Mouse (Mus musculus): ENCODE measurements around the gene Ap1m1. TPM values are rescaled to one million over a fixed set of nuclear protein-coding genes. Genes with fewer than 3 reads are reported as not detected.

Ap1m1 gene
- polyA plus RNA-seq, 1 experiment = 97.4 TPM

DNA sequence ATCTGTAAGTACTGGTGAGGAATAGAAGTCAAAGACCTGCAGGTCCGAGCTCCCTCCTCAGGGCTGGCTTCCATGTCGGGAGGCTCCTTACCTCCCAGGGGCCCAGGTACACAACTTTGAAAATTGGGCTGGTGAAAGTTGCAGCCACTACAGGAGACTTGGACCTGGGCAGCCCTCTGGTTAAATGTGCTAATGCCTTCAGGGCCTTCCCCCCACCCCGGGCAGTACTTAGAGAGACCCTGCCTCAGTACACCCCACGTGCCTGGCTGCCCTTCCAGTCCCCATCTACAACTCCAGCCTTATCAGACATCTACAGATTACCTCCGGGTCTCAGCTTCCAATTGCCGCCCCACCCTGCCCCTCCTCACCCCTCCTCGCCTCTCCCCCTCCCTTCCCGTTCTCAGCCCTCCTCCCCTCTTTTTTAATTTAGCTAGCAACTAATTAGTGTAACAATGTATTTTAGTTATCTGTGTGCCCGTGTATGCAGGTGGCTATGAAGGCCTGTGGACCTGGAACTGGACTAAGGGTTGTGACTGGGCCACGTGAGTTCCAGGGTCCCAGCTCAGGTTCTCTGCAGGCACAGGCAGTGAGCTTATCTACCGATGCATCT, 31.3 kb downstream of the Ap1m1 start:
- WGBS = 54% methylated on average over 11 of the region's 11 CpGs
- Histone ChIP-seq H3K36me3 (ENCODE audit: control insufficient read depth, insufficient read depth, low read length) (no peaks in the 10 kb centered on the region), H3K27me3 (ENCODE audit: control insufficient read depth, insufficient read depth, low read length) (no peaks in the 10 kb centered on the region), H3K27ac (ENCODE audit: insufficient read depth, low read length) (peak overlapping the region; percentile 97), H3K4me1 (ENCODE audit: control insufficient read depth, insufficient read depth, insufficient read length) (peaks cover 59% of the 10 kb centered on the region; the same call in 1 of the 2 replicates), H3K4me3 (ENCODE audit: extremely low read depth, insufficient read depth, insufficient read length) (no peak overlapping the region)
- TF ChIP-seq CTCF (IDR thresholded peaks at IDR 0.05; ENCODE audit: extremely low read depth, insufficient read depth, insufficient read length, insufficient replicate concordance) (no peak), POLR2A (IDR thresholded peaks at IDR 0.05; ENCODE audit: low read depth, low read length) (no peak)
- DNase-seq (ENCODE audit: low read depth in 1 of 2, low spot score in 2 of 2) = no peak

DNA sequence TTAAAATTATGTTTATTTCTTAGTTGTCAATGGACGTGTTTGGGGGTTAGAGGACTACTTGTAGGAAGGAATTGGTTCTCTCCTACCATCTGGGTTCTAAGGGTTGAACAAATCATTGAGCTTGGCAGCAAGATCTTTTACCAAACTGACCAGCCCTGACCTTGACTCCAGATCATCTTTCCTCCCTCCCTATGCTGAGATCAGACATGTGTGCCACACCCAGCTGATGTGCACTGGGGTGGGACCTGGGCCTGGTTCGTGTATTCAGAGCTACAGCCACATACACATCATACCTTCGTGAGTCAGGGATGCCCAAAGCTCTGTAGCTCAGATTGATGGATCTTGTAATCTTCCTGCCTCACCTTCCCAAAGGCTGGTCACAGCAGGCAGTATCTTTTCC, 31.9 kb downstream of the Ap1m1 start:
- Histone ChIP-seq H3K4me3 (ENCODE audit: extremely low read depth, insufficient read depth, insufficient read length) (no peak overlapping the region), H3K4me1 (ENCODE audit: control insufficient read depth, insufficient read depth, insufficient read length) (peaks cover 61% of the 10 kb centered on the region; the same call in 1 of the 2 replicates), H3K36me3 (ENCODE audit: control insufficient read depth, insufficient read depth, low read length) (no peaks in the 10 kb centered on the region), H3K27ac (ENCODE audit: insufficient read depth, low read length) (peak overlapping the region; percentile 97), H3K27me3 (ENCODE audit: control insufficient read depth, insufficient read depth, low read length) (no peaks in the 10 kb centered on the region)
- WGBS = 41% methylated on average over 3 of the region's 3 CpGs
- no peak for TF ChIP-seq CTCF (IDR thresholded peaks at IDR 0.05; ENCODE audit: extremely low read depth, insufficient read depth, insufficient read length, insufficient replicate concordance)
- TF ChIP-seq POLR2A (IDR thresholded peaks at IDR 0.05; ENCODE audit: low read depth, low read length) = no peak
- peak in 1 of 2 experiments; percentile 46 for DNase-seq (ENCODE audit: low read depth in 1 of 2, low spot score in 2 of 2)

DNA sequence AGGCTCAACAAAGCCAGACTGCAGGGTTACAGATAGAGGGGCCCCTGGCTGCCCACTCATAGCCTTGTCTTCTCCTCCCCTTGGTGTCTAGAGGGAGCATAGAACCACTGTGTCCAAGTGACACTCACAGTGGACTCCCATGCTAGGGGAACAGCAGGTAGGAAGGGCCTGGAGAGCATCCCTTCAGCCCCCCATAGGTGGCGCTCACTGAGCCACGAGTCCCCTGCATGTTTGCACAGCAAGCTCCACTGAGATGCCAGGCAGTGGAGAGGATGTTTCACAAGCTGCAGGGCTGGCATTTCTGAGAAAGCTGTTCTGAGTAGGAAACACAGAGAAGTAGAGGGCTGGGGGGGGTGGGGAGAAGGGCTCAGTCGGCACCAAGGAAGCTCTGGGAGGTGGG, 32.5 kb downstream of the Ap1m1 start:
- no peaks in the 10 kb centered on the region for H3K36me3 ChIP-seq (ENCODE audit: control insufficient read depth, insufficient read depth, low read length)
- peak overlapping the region; percentile 97 for H3K27ac ChIP-seq (ENCODE audit: insufficient read depth, low read length)
- no peak for TF ChIP-seq POLR2A (IDR thresholded peaks at IDR 0.05; ENCODE audit: low read depth, low read length)
- peak; percentile 81 for TF ChIP-seq CTCF (IDR thresholded peaks at IDR 0.05; ENCODE audit: extremely low read depth, insufficient read depth, insufficient read length, insufficient replicate concordance)
- H3K27me3 ChIP-seq (ENCODE audit: control insufficient read depth, insufficient read depth, low read length) = no peaks in the 10 kb centered on the region
- H3K4me1 ChIP-seq (ENCODE audit: control insufficient read depth, insufficient read depth, insufficient read length) = peaks cover 63% of the 10 kb centered on the region; the same call in 1 of the 2 replicates
- 5% methylated on average over 3 of the region's 3 CpGs for WGBS
- DNase-seq (ENCODE audit: low read depth in 1 of 2, low spot score in 2 of 2) = peak in 1 of 2 experiments; percentile 84
- no peak overlapping the region for H3K4me3 ChIP-seq (ENCODE audit: extremely low read depth, insufficient read depth, insufficient read length)

- Histone ChIP-seq H3K4me3 (ENCODE audit: extremely low read depth, insufficient read depth, insufficient read length) (no peak overlapping the region), H3K27me3 (ENCODE audit: control insufficient read depth, insufficient read depth, low read length) (no peaks in the 10 kb centered on the region), H3K36me3 (ENCODE audit: control insufficient read depth, insufficient read depth, low read length) (no peaks in the 10 kb centered on the region), H3K27ac (ENCODE audit: insufficient read depth, low read length) (peak overlapping the region; percentile 97), H3K4me1 (ENCODE audit: control insufficient read depth, insufficient read depth, insufficient read length) (peaks cover 56% of the 10 kb centered on the region; the same call in 1 of the 2 replicates)
- 84% methylated on average over 1 of the region's 1 CpGs for WGBS
- DNase-seq (ENCODE audit: low read depth in 1 of 2, low spot score in 2 of 2) = peak in 1 of 2 experiments; percentile 32
- no peak for TF ChIP-seq CTCF (IDR thresholded peaks at IDR 0.05; ENCODE audit: extremely low read depth, insufficient read depth, insufficient read length, insufficient replicate concordance)
- no peak for TF ChIP-seq POLR2A (IDR thresholded peaks at IDR 0.05; ENCODE audit: low read depth, low read length)
These were observed 33.4 kb downstream of the Ap1m1 start for GRCm38 (mm10) chr8:72273111-72273770.

DNA sequence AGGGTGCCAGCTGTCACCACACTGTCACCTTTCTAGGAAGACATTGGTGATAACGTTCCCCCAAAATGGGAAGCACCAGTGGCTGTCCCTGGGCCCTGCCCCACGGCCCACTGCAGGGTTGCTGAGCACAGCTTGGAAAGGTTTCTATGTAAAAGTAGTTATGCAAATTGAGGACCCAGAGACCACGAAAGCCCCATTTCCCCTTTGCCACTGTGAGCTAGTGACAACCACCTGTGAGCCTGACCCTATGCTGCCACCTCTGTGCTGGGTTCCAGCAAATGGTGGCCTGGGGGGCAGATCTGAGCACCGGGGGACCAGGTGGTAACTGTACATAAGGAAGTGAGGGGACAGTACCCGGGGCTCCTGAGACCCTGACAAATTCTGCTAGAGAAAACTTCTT, 34.0 kb downstream of the Ap1m1 start:
- WGBS = 12% methylated on average over 5 of the region's 5 CpGs
- peak overlapping the region; percentile 97 for H3K27ac ChIP-seq (ENCODE audit: insufficient read depth, low read length)
- peak; percentile 74 to 78 for DNase-seq (ENCODE audit: low read depth in 1 of 2, low spot score in 2 of 2)
- no peaks in the 10 kb centered on the region for H3K27me3 ChIP-seq (ENCODE audit: control insufficient read depth, insufficient read depth, low read length)
- no peak overlapping the region for H3K4me3 ChIP-seq (ENCODE audit: extremely low read depth, insufficient read depth, insufficient read length)
- TF ChIP-seq POLR2A (IDR thresholded peaks at IDR 0.05; ENCODE audit: low read depth, low read length) (no peak), CTCF (IDR thresholded peaks at IDR 0.05; ENCODE audit: extremely low read depth, insufficient read depth, insufficient read length, insufficient replicate concordance) (no peak)
- H3K36me3 ChIP-seq (ENCODE audit: control insufficient read depth, insufficient read depth, low read length) = no peaks in the 10 kb centered on the region
- H3K4me1 ChIP-seq (ENCODE audit: control insufficient read depth, insufficient read depth, insufficient read length) = peaks cover 52% of the 10 kb centered on the region; the same call in 1 of the 2 replicates

DNA sequence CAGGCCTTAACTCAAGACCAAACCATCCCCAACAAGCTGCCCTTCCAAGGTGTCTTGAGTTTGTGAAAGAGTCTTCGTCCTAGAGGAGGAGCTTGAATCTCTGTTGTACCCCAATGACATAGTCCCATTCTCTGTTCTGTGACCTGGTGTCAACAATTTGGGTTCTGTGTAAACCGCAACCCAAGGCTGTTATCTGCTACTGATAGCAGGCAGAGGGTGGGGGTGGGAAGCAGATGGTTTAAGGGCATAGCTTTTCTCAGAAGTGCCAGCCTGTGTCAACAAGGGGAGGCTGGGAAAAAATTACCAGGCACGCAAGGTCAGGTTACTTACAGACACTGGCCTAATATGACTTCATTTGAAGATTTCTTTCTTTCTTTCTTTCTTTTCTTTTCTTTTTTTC, 37.4 kb downstream of the Ap1m1 start:
- Histone ChIP-seq H3K4me1 (ENCODE audit: control insufficient read depth, insufficient read depth, insufficient read length) (peaks cover 36% of the 10 kb centered on the region; the same call in 1 of the 2 replicates), H3K27ac (ENCODE audit: insufficient read depth, low read length) (no peak overlapping the region), H3K4me3 (ENCODE audit: extremely low read depth, insufficient read depth, insufficient read length) (no peak overlapping the region), H3K27me3 (ENCODE audit: control insufficient read depth, insufficient read depth, low read length) (no peaks in the 10 kb centered on the region), H3K36me3 (ENCODE audit: control insufficient read depth, insufficient read depth, low read length) (no peaks in the 10 kb centered on the region)
- 61% methylated on average over 3 of the region's 3 CpGs for WGBS
- TF ChIP-seq CTCF (IDR thresholded peaks at IDR 0.05; ENCODE audit: extremely low read depth, insufficient read depth, insufficient read length, insufficient replicate concordance) = no peak
- no peak for DNase-seq (ENCODE audit: low read depth in 1 of 2, low spot score in 2 of 2)

DNA sequence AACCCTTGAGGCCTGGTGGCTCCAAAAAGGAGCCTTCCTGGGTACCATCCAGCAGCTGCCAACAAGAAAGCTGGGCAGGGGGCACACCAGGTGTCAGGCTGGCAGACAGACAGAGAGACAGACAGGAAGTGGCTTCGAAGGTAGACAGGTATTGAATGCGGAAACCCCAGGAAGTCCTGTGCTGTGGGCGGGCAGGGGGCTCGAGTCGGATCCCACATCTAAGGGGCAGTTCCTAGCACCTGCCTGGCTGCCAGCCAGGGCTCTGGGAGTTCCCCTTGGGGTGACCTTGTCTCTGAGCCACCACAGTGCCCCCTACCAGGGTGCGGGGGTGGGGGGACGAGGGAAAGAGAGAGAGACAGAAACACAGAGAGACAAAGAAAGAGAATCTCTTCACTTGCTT, 39.3 kb downstream of the Ap1m1 start:
- Histone ChIP-seq H3K27ac (ENCODE audit: insufficient read depth, low read length) (peak overlapping the region; percentile 18; the same call in 1 of the 2 replicates), H3K36me3 (ENCODE audit: control insufficient read depth, insufficient read depth, low read length) (no peaks in the 10 kb centered on the region), H3K4me3 (ENCODE audit: extremely low read depth, insufficient read depth, insufficient read length) (no peak overlapping the region), H3K4me1 (ENCODE audit: control insufficient read depth, insufficient read depth, insufficient read length) (peaks cover 22% of the 10 kb centered on the region; the same call in 1 of the 2 replicates), H3K27me3 (ENCODE audit: control insufficient read depth, insufficient read depth, low read length) (no peaks in the 10 kb centered on the region)
- DNase-seq (ENCODE audit: low read depth in 1 of 2, low spot score in 2 of 2) = peak in 1 of 2 experiments; percentile 62
- no peak for TF ChIP-seq CTCF (IDR thresholded peaks at IDR 0.05; ENCODE audit: extremely low read depth, insufficient read depth, insufficient read length, insufficient replicate concordance)
- TF ChIP-seq POLR2A (IDR thresholded peaks at IDR 0.05; ENCODE audit: low read depth, low read length) = no peak
- 20% methylated on average over 7 of the region's 7 CpGs for WGBS

Measured in spleen, adult 2 months (tissue).